Mouse (Mus musculus) testis, adult 2 months (tissue): ENCODE measurements around the gene Col18a1.

ENCODE experiments used
- CTCF ChIP-seq: fragments of 200-500 bp; IDR thresholded peaks from 2 replicates; pipeline ENCODE4 v1.5.1; 2012; ENCODE audit warnings: low read depth, mild to moderate bottlenecking, inconsistent platforms, low read length, moderate library complexity; ENCODE audit not compliant: control insufficient read depth, insufficient read depth, insufficient replicate concordance
- POLR2A ChIP-seq: fragments of 200-500 bp; IDR thresholded peaks from 2 replicates; pipeline ENCODE4 v1.6.1; 2012; ENCODE audit warnings: low read depth, mild to moderate bottlenecking, inconsistent platforms, low read length, moderate library complexity; ENCODE audit not compliant: control insufficient read depth

GRCm38 (mm10) chr10:77091538-77092097 lies 74.7 kb downstream of the Col18a1 start:
- TF ChIP-seq POLR2A (no peak), CTCF (no peak)
